In genomic region chr19:36349487-36349955, GRCm38 (mm10) we compare ENCODE assay signal across 8 mouse cellular contexts. TPM values are rescaled to one million over a fixed set of nuclear protein-coding genes. Genes with fewer than 3 reads are reported as not detected.
DNase-seq lines count a peak whose midpoint lies in the region; ATAC-seq and TF ChIP-seq lines count a peak whose summit lies in the region.

No protein-coding gene starts in this region.

- peak overlapping the region; percentile 90 for H3K4me3 ChIP-seq in heart, embryonic 10.5 days
- H3K4me3 ChIP-seq in E14TG2a.4 (replicated peaks; ENCODE audit: low read length) = peak overlapping the region; percentile 85
- H3K4me3 ChIP-seq in hindbrain, embryonic 10.5 days = peak overlapping the region; percentile 80
- peak overlapping the region; percentile 81 for H3K4me3 ChIP-seq in lung, postnatal 0 days (ENCODE audit: low read depth, low read length)

- no peaks in the 10 kb centered on the region for H3K36me3 ChIP-seq in heart, embryonic 10.5 days
- no peaks in the 10 kb centered on the region for H3K36me3 ChIP-seq in E14TG2a.4 (ENCODE audit: insufficient read depth, low read length)
- H3K36me3 ChIP-seq in hindbrain, embryonic 10.5 days = no peaks in the 10 kb centered on the region
- H3K36me3 ChIP-seq in lung, postnatal 0 days (ENCODE audit: insufficient read depth, low read length) = no peaks in the 10 kb centered on the region

- H3K27me3 ChIP-seq in heart, embryonic 10.5 days (ENCODE audit: insufficient read depth, poor library complexity, severe bottlenecking) = peaks cover 30% of the 10 kb centered on the region
- H3K27me3 ChIP-seq in E14TG2a.4 (ENCODE audit: insufficient read depth, low read length) = peaks cover 80% of the 10 kb centered on the region
- peaks cover 71% of the 10 kb centered on the region for H3K27me3 ChIP-seq in hindbrain, embryonic 10.5 days (ENCODE audit: insufficient read depth, poor library complexity, severe bottlenecking)
- no peaks in the 10 kb centered on the region for H3K27me3 ChIP-seq in lung, postnatal 0 days (replicated peaks; ENCODE audit: insufficient read depth, low read length)

- no peak for DNase-seq in heart, embryonic 10.5 days (ENCODE audit: low spot score)
- DNase-seq in heart, adult 11 months = no peak
- DNase-seq in hindbrain, embryonic 10.5 days (ENCODE audit: low spot score) = peak; percentile 6
- peak; percentile 17 for DNase-seq in lung, postnatal 0 days (ENCODE audit: low spot score)
- DNase-seq in MN1 (ENCODE audit: low spot score) = no peak
- DNase-seq in spleen, postnatal 14 days (ENCODE audit: low spot score in 2 of 2) = no peak
- no peak for DNase-seq in adrenal gland, postnatal 36 days

- peak overlapping the region; percentile 90 for H3K27ac ChIP-seq in heart, embryonic 10.5 days
- H3K27ac ChIP-seq in hindbrain, embryonic 10.5 days = no peak overlapping the region
- peak overlapping the region; percentile 79; the same call in 1 of the 2 replicates for H3K27ac ChIP-seq in lung, postnatal 0 days (ENCODE audit: low read length)

- 4% methylated on average over 15 of the region's 15 CpGs for WGBS in heart, embryonic 10.5 days
- WGBS in hindbrain, embryonic 10.5 days = 5% methylated on average over 15 of the region's 15 CpGs
- WGBS in lung, postnatal 0 days = 7% methylated on average over 11 of the region's 15 CpGs

- no peak for ATAC-seq in lung, postnatal 0 days

- no peak for TF ChIP-seq CTCF in E14TG2a.4 (conservative IDR thresholded peaks at IDR 0.05; ENCODE audit: low read length)
- TF ChIP-seq CTCF in lung, postnatal 0 days (IDR thresholded peaks at IDR 0.05) = no peak

- peak overlapping the region; percentile 100 for H3K4me2 ChIP-seq in lung, postnatal 0 days (replicated peaks; ENCODE audit: low read depth, low read length)

- no peaks in the 10 kb centered on the region for H3K9me3 ChIP-seq in heart, embryonic 10.5 days
- no peaks in the 10 kb centered on the region for H3K9me3 ChIP-seq in E14TG2a.4 (ENCODE audit: low read length)
- no peaks in the 10 kb centered on the region for H3K9me3 ChIP-seq in hindbrain, embryonic 10.5 days
- H3K9me3 ChIP-seq in lung, postnatal 0 days (ENCODE audit: low read length) = no peaks in the 10 kb centered on the region

- H3K9ac ChIP-seq in lung, postnatal 0 days (replicated peaks; ENCODE audit: low read depth) = no peak overlapping the region

- peaks cover 13% of the 10 kb centered on the region for H3K4me1 ChIP-seq in heart, embryonic 10.5 days
- peaks cover 13% of the 10 kb centered on the region for H3K4me1 ChIP-seq in E14TG2a.4 (replicated peaks; ENCODE audit: low read depth, low read length)
- peaks cover 20% of the 10 kb centered on the region for H3K4me1 ChIP-seq in hindbrain, embryonic 10.5 days (replicated peaks)
- no peaks in the 10 kb centered on the region for H3K4me1 ChIP-seq in lung, postnatal 0 days (ENCODE audit: insufficient read depth, low read depth, low read length)

- no peak for TF ChIP-seq EP300 in lung, postnatal 0 days (IDR thresholded peaks at IDR 0.05)

RNA-seq across cellular contexts. Expression of gene Pcgf5, which starts 1.4 kb away (rescaled TPM):
- 38.6 and 53.0 TPM in 2 replicates for polyA plus RNA-seq in heart, embryonic 10.5 days (2016; fragmentation: Nextera tagmentation; extraction: Ambion mirVana)
- 11.4 and 11.8 TPM in 2 replicates for polyA plus RNA-seq in hindbrain, embryonic 10.5 days (2016; fragmentation: Nextera tagmentation; extraction: Ambion mirVana)
- polyA plus RNA-seq in lung, postnatal 0 days (2015; fragmentation: Nextera tagmentation; extraction: Ambion mirVana) = 23.2 and 24.2 TPM in 2 replicates
- total RNA-seq in adrenal gland, postnatal 36 days (2021) = 10 to 100 TPM; 26.4 to 32.3 TPM

Comparison
In these comparisons a context has a peak if more than half of its experiments do, and no peak if none do; other contexts are left out.
1. DNase-seq: peak in hindbrain, embryonic 10.5 days (single experiment) and lung, postnatal 0 days (single experiment); none in heart, embryonic 10.5 days (single experiment), heart, adult 11 months (single experiment), MN1 (single experiment), spleen, postnatal 14 days (0 of 2) and adrenal gland, postnatal 36 days (0 of 2).
2. Peak in every context shown above with its lines, with median percentiles within 50 percentile points of each other: H3K4me3 ChIP-seq.